Mouse (Mus musculus): ENCODE data around the gene Dmd. TPM values are rescaled to one million over a fixed set of nuclear protein-coding genes. Genes with fewer than 3 reads are reported as not detected.

Dmd gene
- total RNA-seq, 1 experiment: 34.2 TPM

GRCm38 (mm10) chrX:85171264-85171663 is 2222.6 kb downstream of the Dmd start:
- no peaks in the 10 kb centered on the region for H3K4me1 ChIP-seq (ENCODE audit: control insufficient read depth in 2 of 2, insufficient read depth in 2 of 2, low read length in 2 of 2, poor library complexity in 1 of 2)
- no peaks in the 10 kb centered on the region for H3K36me3 ChIP-seq (ENCODE audit: control insufficient read depth, insufficient read depth, low read length, poor library complexity, severe bottlenecking)
- no peak overlapping the region for H3K27ac ChIP-seq (ENCODE audit: insufficient read depth, low read depth, low read length, poor library complexity, severe bottlenecking)
- no peak overlapping the region for H3K4me3 ChIP-seq (ENCODE audit: insufficient read depth in 1 of 2, low read depth in 1 of 2, low read length in 2 of 2, poor library complexity in 1 of 2, severe bottlenecking in 1 of 2)
- H3K9ac ChIP-seq (ENCODE audit: insufficient read depth, low read depth, low read length, poor library complexity, severe bottlenecking): no peak overlapping the region
- no peak for TF ChIP-seq CHD2 (IDR thresholded peaks at IDR 0.05; ENCODE audit: low read depth, low read length)
- TF ChIP-seq ZNF384 (IDR thresholded peaks at IDR 0.05; ENCODE audit: low read depth, low read length): no peak
- TF ChIP-seq ZC3H11A (IDR thresholded peaks at IDR 0.05; ENCODE audit: borderline replicate concordance, low read depth, low read length): no peak
- TF ChIP-seq MAFK (IDR thresholded peaks at IDR 0.05; ENCODE audit: insufficient read depth, low read depth, low read length): no peak
- no peak for TF ChIP-seq HCFC1 (IDR thresholded peaks at IDR 0.05; ENCODE audit: borderline replicate concordance, insufficient read depth, low read length)
- in situ Hi-C loops (cut with MboI; ENCODE audit: low sequenced_read_pairs in 2 of 2, unreplicated experiment in 2 of 2): no loop called here
- no peaks in the 10 kb centered on the region for H3K9me3 ChIP-seq (ENCODE audit: control insufficient read depth, insufficient read depth, low read depth, low read length)
- DNase-seq (ENCODE audit: low read depth, low spot score): no peak

GRCm38 (mm10) chrX:85187565-85187964 is 2238.9 kb downstream of the Dmd start:
- no peak for DNase-seq (ENCODE audit: low read depth, low spot score)
- no peaks in the 10 kb centered on the region for H3K36me3 ChIP-seq (ENCODE audit: control insufficient read depth, insufficient read depth, low read length, poor library complexity, severe bottlenecking)
- in situ Hi-C loops (cut with MboI; ENCODE audit: low sequenced_read_pairs in 2 of 2, unreplicated experiment in 2 of 2): no loop called here
- H3K4me1 ChIP-seq (ENCODE audit: control insufficient read depth in 2 of 2, insufficient read depth in 2 of 2, low read length in 2 of 2, poor library complexity in 1 of 2): no peaks in the 10 kb centered on the region
- no peaks in the 10 kb centered on the region for H3K9me3 ChIP-seq (ENCODE audit: control insufficient read depth, insufficient read depth, low read depth, low read length)
- no peak overlapping the region for H3K9ac ChIP-seq (ENCODE audit: insufficient read depth, low read depth, low read length, poor library complexity, severe bottlenecking)
- TF ChIP-seq ZNF384 (IDR thresholded peaks at IDR 0.05; ENCODE audit: low read depth, low read length) (no peak), HCFC1 (IDR thresholded peaks at IDR 0.05; ENCODE audit: borderline replicate concordance, insufficient read depth, low read length) (no peak), ZC3H11A (IDR thresholded peaks at IDR 0.05; ENCODE audit: borderline replicate concordance, low read depth, low read length) (no peak), CHD2 (IDR thresholded peaks at IDR 0.05; ENCODE audit: low read depth, low read length) (no peak), MAFK (IDR thresholded peaks at IDR 0.05; ENCODE audit: insufficient read depth, low read depth, low read length) (no peak)
- no peak overlapping the region for H3K27ac ChIP-seq (ENCODE audit: insufficient read depth, low read depth, low read length, poor library complexity, severe bottlenecking)
- no peak overlapping the region for H3K4me3 ChIP-seq (ENCODE audit: insufficient read depth in 1 of 2, low read depth in 1 of 2, low read length in 2 of 2, poor library complexity in 1 of 2, severe bottlenecking in 1 of 2)

- Histone ChIP-seq H3K27ac (ENCODE audit: insufficient read depth, low read depth, low read length, poor library complexity, severe bottlenecking) (no peak overlapping the region), H3K4me1 (ENCODE audit: control insufficient read depth in 2 of 2, insufficient read depth in 2 of 2, low read length in 2 of 2, poor library complexity in 1 of 2) (no peaks in the 10 kb centered on the region), H3K9me3 (ENCODE audit: control insufficient read depth, insufficient read depth, low read depth, low read length) (no peaks in the 10 kb centered on the region), H3K9ac (ENCODE audit: insufficient read depth, low read depth, low read length, poor library complexity, severe bottlenecking) (no peak overlapping the region), H3K4me3 (ENCODE audit: insufficient read depth in 1 of 2, low read depth in 1 of 2, low read length in 2 of 2, poor library complexity in 1 of 2, severe bottlenecking in 1 of 2) (no peak overlapping the region), H3K36me3 (ENCODE audit: control insufficient read depth, insufficient read depth, low read length, poor library complexity, severe bottlenecking) (no peaks in the 10 kb centered on the region)
- TF ChIP-seq ZC3H11A (IDR thresholded peaks at IDR 0.05; ENCODE audit: borderline replicate concordance, low read depth, low read length) (no peak), HCFC1 (IDR thresholded peaks at IDR 0.05; ENCODE audit: borderline replicate concordance, insufficient read depth, low read length) (no peak), ZNF384 (IDR thresholded peaks at IDR 0.05; ENCODE audit: low read depth, low read length) (no peak), CHD2 (IDR thresholded peaks at IDR 0.05; ENCODE audit: low read depth, low read length) (no peak), MAFK (IDR thresholded peaks at IDR 0.05; ENCODE audit: insufficient read depth, low read depth, low read length) (no peak)
- no peak for DNase-seq (ENCODE audit: low read depth, low spot score)
- in situ Hi-C loops (cut with MboI; ENCODE audit: low sequenced_read_pairs in 2 of 2, unreplicated experiment in 2 of 2): no loop called here
Measured at GRCm38 (mm10) chrX:85193856-85194255, 2245.2 kb downstream of the Dmd start.

GRCm38 (mm10) chrX:85197688-85198087 is 2249.0 kb downstream of the Dmd start:
- Histone ChIP-seq H3K27ac (ENCODE audit: insufficient read depth, low read depth, low read length, poor library complexity, severe bottlenecking) (no peak overlapping the region), H3K4me1 (ENCODE audit: control insufficient read depth in 2 of 2, insufficient read depth in 2 of 2, low read length in 2 of 2, poor library complexity in 1 of 2) (no peaks in the 10 kb centered on the region), H3K4me3 (ENCODE audit: insufficient read depth in 1 of 2, low read depth in 1 of 2, low read length in 2 of 2, poor library complexity in 1 of 2, severe bottlenecking in 1 of 2) (no peak overlapping the region), H3K9me3 (ENCODE audit: control insufficient read depth, insufficient read depth, low read depth, low read length) (no peaks in the 10 kb centered on the region), H3K9ac (ENCODE audit: insufficient read depth, low read depth, low read length, poor library complexity, severe bottlenecking) (no peak overlapping the region), H3K36me3 (ENCODE audit: control insufficient read depth, insufficient read depth, low read length, poor library complexity, severe bottlenecking) (no peaks in the 10 kb centered on the region)
- DNase-seq (ENCODE audit: low read depth, low spot score): no peak
- TF ChIP-seq CHD2 (IDR thresholded peaks at IDR 0.05; ENCODE audit: low read depth, low read length): no peak
- TF ChIP-seq ZNF384 (IDR thresholded peaks at IDR 0.05; ENCODE audit: low read depth, low read length): no peak
- no peak for TF ChIP-seq MAFK (IDR thresholded peaks at IDR 0.05; ENCODE audit: insufficient read depth, low read depth, low read length)
- TF ChIP-seq ZC3H11A (IDR thresholded peaks at IDR 0.05; ENCODE audit: borderline replicate concordance, low read depth, low read length): no peak
- TF ChIP-seq HCFC1 (IDR thresholded peaks at IDR 0.05; ENCODE audit: borderline replicate concordance, insufficient read depth, low read length): no peak
- in situ Hi-C loops (cut with MboI; ENCODE audit: low sequenced_read_pairs in 2 of 2, unreplicated experiment in 2 of 2): no loop called here

GRCm38 (mm10) chrX:85199398-85199797 is 2250.7 kb downstream of the Dmd start:
- no peak overlapping the region for H3K9ac ChIP-seq (ENCODE audit: insufficient read depth, low read depth, low read length, poor library complexity, severe bottlenecking)
- no peaks in the 10 kb centered on the region for H3K36me3 ChIP-seq (ENCODE audit: control insufficient read depth, insufficient read depth, low read length, poor library complexity, severe bottlenecking)
- DNase-seq (ENCODE audit: low read depth, low spot score): no peak
- in situ Hi-C loops (cut with MboI; ENCODE audit: low sequenced_read_pairs in 2 of 2, unreplicated experiment in 2 of 2): no loop called here
- no peak overlapping the region for H3K4me3 ChIP-seq (ENCODE audit: insufficient read depth in 1 of 2, low read depth in 1 of 2, low read length in 2 of 2, poor library complexity in 1 of 2, severe bottlenecking in 1 of 2)
- H3K4me1 ChIP-seq (ENCODE audit: control insufficient read depth in 2 of 2, insufficient read depth in 2 of 2, low read length in 2 of 2, poor library complexity in 1 of 2): no peaks in the 10 kb centered on the region
- TF ChIP-seq ZNF384 (IDR thresholded peaks at IDR 0.05; ENCODE audit: low read depth, low read length): no peak
- TF ChIP-seq CHD2 (IDR thresholded peaks at IDR 0.05; ENCODE audit: low read depth, low read length): no peak
- TF ChIP-seq HCFC1 (IDR thresholded peaks at IDR 0.05; ENCODE audit: borderline replicate concordance, insufficient read depth, low read length): no peak
- no peak overlapping the region for H3K27ac ChIP-seq (ENCODE audit: insufficient read depth, low read depth, low read length, poor library complexity, severe bottlenecking)
- no peaks in the 10 kb centered on the region for H3K9me3 ChIP-seq (ENCODE audit: control insufficient read depth, insufficient read depth, low read depth, low read length)
